Mouse (Mus musculus) retina, adult 2 months (tissue): ENCODE results near the gene Cxcr1.
"Not testable (repeated sequence)": the region's sequence is repeated elsewhere in the genome, so short reads cannot be mapped to it uniquely, and the experiment has no call there.

Source experiments
- DNase-seq: peaks from one replicate; pipeline ENCODE4 v3.0.0-alpha.2; 2012; ENCODE audit warnings: low read depth, low spot score

The Cxcr1 gene

GRCm38 (mm10) chr1:74196621-74197419, 2.4 kb upstream of the Cxcr1 start:
- DNase-seq, result no peak

- no peak for DNase-seq
These were observed 1.5 kb upstream of the Cxcr1 start for GRCm38 (mm10) chr1:74195961-74196360.

- no peak for DNase-seq
These were observed 1.7 kb downstream of the Cxcr1 start for GRCm38 (mm10) chr1:74192711-74193110.

- DNase-seq, result no peak
These were observed 4.0 kb downstream of the Cxcr1 start for GRCm38 (mm10) chr1:74190471-74190870.

- DNase-seq, result no peak
These were observed 11.4 kb downstream of the Cxcr1 start for GRCm38 (mm10) chr1:74183006-74183405.

GRCm38 (mm10) chr1:74181462-74181861, 13.0 kb downstream of the Cxcr1 start:
- no peak for DNase-seq

GRCm38 (mm10) chr1:74179624-74180408, 14.6 kb downstream of the Cxcr1 start:
- DNase-seq, result no peak

GRCm38 (mm10) chr1:74178618-74179017, 15.8 kb downstream of the Cxcr1 start:
- no peak for DNase-seq

- no peak for DNase-seq
These were observed 18.7 kb downstream of the Cxcr1 start for GRCm38 (mm10) chr1:74175731-74176130.

GRCm38 (mm10) chr1:74172722-74173121, 21.7 kb downstream of the Cxcr1 start:
- no peak for DNase-seq

- DNase-seq, result no peak
These were observed 24.7 kb downstream of the Cxcr1 start for GRCm38 (mm10) chr1:74169721-74170120.

GRCm38 (mm10) chr1:74167136-74167535, 27.3 kb downstream of the Cxcr1 start:
- DNase-seq, result no peak

- DNase-seq, result no peak
These were observed 34.4 kb downstream of the Cxcr1 start for GRCm38 (mm10) chr1:74160036-74160435.

- not testable (repeated sequence) for DNase-seq
These were observed 34.8 kb downstream of the Cxcr1 start for GRCm38 (mm10) chr1:74159613-74160012.

GRCm38 (mm10) chr1:74156381-74156910, 38.0 kb downstream of the Cxcr1 start:
- no peak for DNase-seq

GRCm38 (mm10) chr1:74155435-74156012, 38.9 kb downstream of the Cxcr1 start:
- no peak for DNase-seq

GRCm38 (mm10) chr1:74153461-74154184, 40.8 kb downstream of the Cxcr1 start, which contains the start of gene Cxcr2:
Gene Cxcr2, plus strand, starts transcription at chr1:74153989.
- DNase-seq, result no peak

GRCm38 (mm10) chr1:74151091-74151490, 43.3 kb downstream of the Cxcr1 start:
- no peak for DNase-seq

GRCm38 (mm10) chr1:74150101-74150500, 44.3 kb downstream of the Cxcr1 start:
- DNase-seq, result no peak

- no peak for DNase-seq
These were observed 45.1 kb downstream of the Cxcr1 start for GRCm38 (mm10) chr1:74149106-74149885.
